Mouse (Mus musculus): ENCODE measurements around the gene Cdkn2aipnl. TPM values are rescaled to one million over a fixed set of nuclear protein-coding genes. Genes with fewer than 3 reads are reported as not detected.

Gene Cdkn2aipnl
- polyA plus RNA-seq (2016; fragmentation: Nextera tagmentation; extraction: Ambion mirVana), result 104 and 110 TPM in 2 replicates

GRCm38 (mm10) chr11:51967443-51968401 lies at the start of gene Cdkn2aipnl:
Cdkn2aipnl (plus strand) TSS chr11:51967661.
- peaks cover 7% of the 10 kb centered on the region; the same call in 1 of the 2 replicates for H3K4me1 ChIP-seq
- H3K27ac ChIP-seq, result peak within 1 kb of the TSS; percentile 2; the same call in 1 of the 2 replicates
- peak within 1 kb of the TSS; percentile 73 for H3K9ac ChIP-seq
- no peaks in the 10 kb centered on the region for H3K9me3 ChIP-seq
- H3K36me3 ChIP-seq, result peaks cover 26% of the 10 kb centered on the region
- 3% methylated on average over 63 of the region's 63 CpGs for WGBS
- peak; percentile 87 for ATAC-seq (ENCODE audit: insufficient number of reproducible peaks, insufficient read depth, low FRiP score, low TSS enrichment)
- H3K27me3 ChIP-seq, result no peaks in the 10 kb centered on the region
- peak within 1 kb of the TSS; percentile 84 for H3K4me2 ChIP-seq (replicated peaks)
- peak within 1 kb of the TSS; percentile 70 for H3K4me3 ChIP-seq

DNA sequence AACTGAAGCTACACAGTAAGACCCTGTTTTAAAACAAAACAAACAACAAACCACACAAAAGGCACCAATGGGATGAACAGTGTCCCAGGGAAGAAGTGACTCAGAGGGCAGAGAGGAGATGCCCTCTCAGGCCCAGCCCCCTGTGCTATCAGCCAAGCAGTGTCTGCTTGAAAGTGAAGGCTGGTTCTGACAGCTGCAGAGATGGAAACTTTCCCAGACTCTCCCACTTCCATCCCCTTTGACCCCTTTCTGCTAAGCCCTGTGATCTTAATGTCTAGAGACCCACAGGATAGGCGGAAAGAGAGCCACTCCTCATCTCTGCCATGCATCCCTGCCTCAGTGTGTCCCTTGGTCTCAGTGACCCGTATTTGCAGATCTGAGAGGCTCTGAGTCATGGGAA lies 49.5 kb upstream of the Cdkn2aipnl start:
- Histone ChIP-seq H3K27ac (no peak overlapping the region), H3K27me3 (no peaks in the 10 kb centered on the region), H3K4me1 (peaks cover 16% of the 10 kb centered on the region), H3K9me3 (no peaks in the 10 kb centered on the region), H3K36me3 (no peaks in the 10 kb centered on the region), H3K9ac (no peak overlapping the region), H3K4me3 (no peak overlapping the region), H3K4me2 (replicated peaks) (no peak overlapping the region)
- WGBS, result 68% methylated on average over 2 of the region's 2 CpGs
- ATAC-seq (ENCODE audit: insufficient number of reproducible peaks, insufficient read depth, low FRiP score, low TSS enrichment), result no peak

- peaks cover 16% of the 10 kb centered on the region for H3K4me1 ChIP-seq
- WGBS, result 100% methylated on average over 2 of the region's 2 CpGs
These were observed 48.9 kb upstream of the Cdkn2aipnl start for GRCm38 (mm10) chr11:51918576-51918975.

DNA sequence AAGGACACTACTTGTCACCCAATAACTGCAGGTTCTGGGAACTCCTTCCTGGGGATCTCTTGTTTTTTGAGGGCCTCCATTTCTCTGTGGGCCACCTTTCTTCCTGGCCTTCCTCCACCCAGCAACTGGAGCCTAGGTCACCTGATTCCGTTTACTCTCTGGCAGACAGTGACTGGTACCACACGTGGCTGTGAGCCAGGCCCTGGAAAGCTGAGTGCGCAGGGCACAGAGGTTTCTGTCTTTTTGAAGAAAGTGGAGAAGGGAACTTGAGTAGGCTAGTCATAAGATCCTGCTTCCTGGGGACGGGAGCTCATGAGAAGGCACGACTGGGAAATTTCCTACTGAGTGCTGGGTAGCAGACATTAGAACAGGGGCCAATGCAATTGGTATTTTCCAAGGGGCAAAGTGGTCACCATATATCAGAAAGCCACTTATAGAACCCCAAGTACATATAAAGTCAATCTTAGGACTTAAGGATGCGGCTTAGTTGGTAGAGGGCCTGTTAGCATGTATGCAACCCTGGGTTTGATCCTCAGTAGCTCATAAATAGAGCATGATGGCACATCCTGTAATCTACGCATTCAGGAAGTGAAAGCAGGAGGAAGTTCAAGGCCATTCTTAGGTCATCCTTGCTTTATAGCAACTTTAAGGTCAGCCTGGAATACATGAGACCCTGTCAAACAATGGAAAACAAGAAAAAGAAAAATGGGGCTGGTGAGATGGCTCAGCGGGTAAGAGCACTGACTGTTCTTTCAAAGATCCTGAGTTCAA lies 45.9 kb upstream of the Cdkn2aipnl start:
- 73% methylated on average over 8 of the region's 8 CpGs for WGBS
- peaks cover 4% of the 10 kb centered on the region; the same call in 1 of the 2 replicates for H3K4me1 ChIP-seq
- H3K4me2 ChIP-seq (replicated peaks), result no peak overlapping the region
- no peak overlapping the region for H3K27ac ChIP-seq
- no peak overlapping the region for H3K4me3 ChIP-seq
- H3K27me3 ChIP-seq, result no peaks in the 10 kb centered on the region
- no peaks in the 10 kb centered on the region for H3K36me3 ChIP-seq
- peaks cover 9% of the 10 kb centered on the region; the same call in 1 of the 2 replicates for H3K9me3 ChIP-seq
- H3K9ac ChIP-seq, result no peak overlapping the region
- no peak for ATAC-seq (ENCODE audit: insufficient number of reproducible peaks, insufficient read depth, low FRiP score, low TSS enrichment)

More at GRCm38 (mm10) chr11:51918576-51918975, 48.9 kb upstream of the Cdkn2aipnl start:
- no peak overlapping the region for H3K4me2 ChIP-seq (replicated peaks)
- H3K9me3 ChIP-seq, result peaks cover 6% of the 10 kb centered on the region; the same call in 1 of the 2 replicates
- H3K4me3 ChIP-seq, result no peak overlapping the region
- H3K36me3 ChIP-seq, result no peaks in the 10 kb centered on the region
- H3K27me3 ChIP-seq, result no peaks in the 10 kb centered on the region
- H3K27ac ChIP-seq, result no peak overlapping the region
- H3K9ac ChIP-seq, result no peak overlapping the region
- ATAC-seq (ENCODE audit: insufficient number of reproducible peaks, insufficient read depth, low FRiP score, low TSS enrichment), result no peak

DNA sequence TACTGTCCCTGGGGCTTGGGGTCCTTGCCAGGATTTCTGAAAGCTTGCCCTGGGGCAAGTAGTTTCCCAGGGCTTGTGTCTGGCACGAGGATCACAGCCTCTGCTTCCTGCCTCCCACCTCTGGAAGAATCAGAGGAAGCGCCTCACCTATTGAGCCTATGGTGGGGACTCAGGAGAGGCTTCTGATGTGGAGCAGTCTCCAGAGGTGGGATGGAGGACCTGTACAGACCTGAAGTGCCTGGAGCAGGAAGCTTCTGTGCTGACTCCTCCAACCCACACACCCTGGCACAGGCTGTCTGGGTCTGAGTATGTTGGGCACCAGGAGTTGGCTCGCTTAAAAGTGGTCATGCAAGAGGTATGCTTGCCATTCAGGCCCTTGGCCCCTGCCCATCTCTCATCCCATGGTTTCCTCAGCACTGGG lies 45.0 kb upstream of the Cdkn2aipnl start:
- H3K27me3 ChIP-seq, result no peaks in the 10 kb centered on the region
- H3K4me3 ChIP-seq, result no peak overlapping the region
- WGBS, result 59% methylated on average over 3 of the region's 3 CpGs
- ATAC-seq (ENCODE audit: insufficient number of reproducible peaks, insufficient read depth, low FRiP score, low TSS enrichment), result no peak
- no peaks in the 10 kb centered on the region for H3K36me3 ChIP-seq
- H3K27ac ChIP-seq, result no peak overlapping the region
- H3K9me3 ChIP-seq, result peaks cover 9% of the 10 kb centered on the region; the same call in 1 of the 2 replicates
- H3K9ac ChIP-seq, result no peak overlapping the region
- H3K4me2 ChIP-seq (replicated peaks), result no peak overlapping the region
- no peaks in the 10 kb centered on the region for H3K4me1 ChIP-seq

GRCm38 (mm10) chr11:51925595-51925994 lies 41.9 kb upstream of the Cdkn2aipnl start:
- Histone ChIP-seq H3K36me3 (no peaks in the 10 kb centered on the region), H3K27me3 (no peaks in the 10 kb centered on the region), H3K9me3 (peaks cover 9% of the 10 kb centered on the region; the same call in 1 of the 2 replicates), H3K27ac (no peak overlapping the region), H3K4me3 (no peak overlapping the region), H3K9ac (no peak overlapping the region), H3K4me2 (replicated peaks) (no peak overlapping the region), H3K4me1 (no peaks in the 10 kb centered on the region)
- ATAC-seq (ENCODE audit: insufficient number of reproducible peaks, insufficient read depth, low FRiP score, low TSS enrichment), result no peak
- 70% methylated on average over 6 of the region's 6 CpGs for WGBS

GRCm38 (mm10) chr11:51926385-51926784 lies 41.1 kb upstream of the Cdkn2aipnl start:
- Histone ChIP-seq H3K4me1 (no peaks in the 10 kb centered on the region), H3K9ac (no peak overlapping the region), H3K9me3 (peaks cover 9% of the 10 kb centered on the region; the same call in 1 of the 2 replicates), H3K27me3 (no peaks in the 10 kb centered on the region), H3K36me3 (no peaks in the 10 kb centered on the region), H3K4me2 (replicated peaks) (no peak overlapping the region), H3K4me3 (no peak overlapping the region), H3K27ac (no peak overlapping the region)
- WGBS, result 79% methylated on average over 1 of the region's 1 CpGs
- no peak for ATAC-seq (ENCODE audit: insufficient number of reproducible peaks, insufficient read depth, low FRiP score, low TSS enrichment)

- H3K4me3 ChIP-seq, result no peak overlapping the region
- H3K9me3 ChIP-seq, result peaks cover 9% of the 10 kb centered on the region; the same call in 1 of the 2 replicates
- H3K36me3 ChIP-seq, result no peaks in the 10 kb centered on the region
- no peaks in the 10 kb centered on the region for H3K27me3 ChIP-seq
- no peak overlapping the region for H3K4me2 ChIP-seq (replicated peaks)
- no peaks in the 10 kb centered on the region for H3K4me1 ChIP-seq
- 87% methylated on average over 2 of the region's 2 CpGs for WGBS
- no peak for ATAC-seq (ENCODE audit: insufficient number of reproducible peaks, insufficient read depth, low FRiP score, low TSS enrichment)
- H3K9ac ChIP-seq, result no peak overlapping the region
- no peak overlapping the region for H3K27ac ChIP-seq
These were observed 40.4 kb upstream of the Cdkn2aipnl start for GRCm38 (mm10) chr11:51927106-51927505.

DNA sequence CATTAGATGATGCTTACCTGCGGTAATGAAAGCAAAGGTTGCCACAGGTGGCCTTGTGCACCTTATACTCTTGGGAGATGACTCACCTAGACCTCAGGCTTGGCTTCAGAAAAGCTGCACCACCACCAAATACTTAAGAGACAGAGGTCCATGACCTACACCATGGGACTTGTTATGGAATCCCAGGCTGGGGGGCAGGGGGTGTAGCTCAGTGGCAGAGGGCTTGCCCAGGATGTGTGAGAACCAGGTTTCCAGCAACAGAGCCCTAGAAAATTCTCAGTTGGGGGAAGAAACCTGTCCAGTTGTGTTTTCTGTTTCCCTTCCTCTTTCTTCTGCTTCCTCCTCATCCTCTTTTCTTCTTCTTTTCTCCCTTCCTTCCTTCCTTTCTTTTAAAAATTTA lies 36.3 kb upstream of the Cdkn2aipnl start:
- Histone ChIP-seq H3K4me1 (no peaks in the 10 kb centered on the region), H3K4me3 (no peak overlapping the region), H3K4me2 (replicated peaks) (no peak overlapping the region), H3K36me3 (no peaks in the 10 kb centered on the region), H3K9ac (no peak overlapping the region), H3K27ac (no peak overlapping the region), H3K27me3 (no peaks in the 10 kb centered on the region), H3K9me3 (no peaks in the 10 kb centered on the region)
- no peak for ATAC-seq (ENCODE audit: insufficient number of reproducible peaks, insufficient read depth, low FRiP score, low TSS enrichment)
- WGBS, result 88% methylated on average over 1 of the region's 1 CpGs

DNA sequence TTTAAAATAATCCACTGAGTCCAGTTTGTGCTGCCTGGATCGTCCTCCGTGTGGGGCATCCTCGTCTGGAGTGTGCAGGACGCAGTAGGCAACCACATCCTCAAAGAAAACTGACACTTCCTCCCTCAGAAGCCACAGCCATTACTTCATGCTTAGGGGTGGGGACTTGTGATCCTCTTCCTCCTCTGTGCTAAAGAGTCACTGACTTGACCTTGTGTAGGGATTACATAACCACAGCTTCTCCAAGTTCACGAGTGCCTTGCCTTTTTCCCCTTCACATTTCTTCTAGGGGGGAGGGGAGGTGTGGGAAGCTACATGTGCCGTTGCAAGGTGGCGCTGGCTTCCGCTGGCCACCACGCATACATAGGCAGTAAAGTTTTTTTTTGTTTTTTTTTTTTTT lies 35.7 kb upstream of the Cdkn2aipnl start:
- Histone ChIP-seq H3K36me3 (no peaks in the 10 kb centered on the region), H3K27me3 (no peaks in the 10 kb centered on the region), H3K4me2 (replicated peaks) (no peak overlapping the region), H3K27ac (no peak overlapping the region), H3K4me1 (no peaks in the 10 kb centered on the region), H3K4me3 (no peak overlapping the region), H3K9ac (no peak overlapping the region), H3K9me3 (no peaks in the 10 kb centered on the region)
- ATAC-seq (ENCODE audit: insufficient number of reproducible peaks, insufficient read depth, low FRiP score, low TSS enrichment), result no peak
- WGBS, result 89% methylated on average over 9 of the region's 9 CpGs

- Histone ChIP-seq H3K9me3 (no peaks in the 10 kb centered on the region), H3K9ac (no peak overlapping the region), H3K27me3 (no peaks in the 10 kb centered on the region), H3K36me3 (no peaks in the 10 kb centered on the region), H3K4me1 (no peaks in the 10 kb centered on the region), H3K4me3 (no peak overlapping the region), H3K4me2 (replicated peaks) (no peak overlapping the region), H3K27ac (no peak overlapping the region)
- no peak for ATAC-seq (ENCODE audit: insufficient number of reproducible peaks, insufficient read depth, low FRiP score, low TSS enrichment)
- WGBS, result 81% methylated on average over 3 of the region's 3 CpGs
These were observed 33.2 kb upstream of the Cdkn2aipnl start for GRCm38 (mm10) chr11:51934230-51934629.
